Mouse (Mus musculus): ENCODE measurements around the gene Ppp1r13b. TPM values are rescaled to one million over a fixed set of nuclear protein-coding genes. Genes with fewer than 3 reads are reported as not detected.

Ppp1r13b gene
- polyA plus RNA-seq, 1 experiment from 2014 or later = 8.1 TPM

- WGBS (ENCODE audit: insufficient replicate concordance) = 84% methylated on average over 10 of the region's 10 CpGs
- Histone ChIP-seq H3K4me1 (no peaks in the 10 kb centered on the region), H3K27ac (no peak overlapping the region), H3K4me2 (no peak overlapping the region), H3K9ac (no peak overlapping the region), H3K9me3 (replicated peaks) (no peaks in the 10 kb centered on the region), H3K4me3 (no peak overlapping the region), H3K36me3 (peaks cover 92% of the 10 kb centered on the region), H3K27me3 (replicated peaks) (no peaks in the 10 kb centered on the region)
- no peak for ATAC-seq
These were observed 107.3 kb downstream of the Ppp1r13b start for GRCm38 (mm10) chr12:111800459-111801183.

GRCm38 (mm10) chr12:111798493-111798892, 109.4 kb downstream of the Ppp1r13b start:
- Histone ChIP-seq H3K36me3 (peaks cover 92% of the 10 kb centered on the region), H3K4me2 (no peak overlapping the region), H3K4me1 (peaks cover 12% of the 10 kb centered on the region), H3K4me3 (no peak overlapping the region), H3K27me3 (replicated peaks) (no peaks in the 10 kb centered on the region), H3K9ac (no peak overlapping the region), H3K27ac (no peak overlapping the region), H3K9me3 (replicated peaks) (no peaks in the 10 kb centered on the region)
- WGBS (ENCODE audit: insufficient replicate concordance) = 89% methylated on average over 13 of the region's 13 CpGs
- ATAC-seq = no peak

GRCm38 (mm10) chr12:111797251-111797650, 110.7 kb downstream of the Ppp1r13b start:
- Histone ChIP-seq H3K9me3 (replicated peaks) (no peaks in the 10 kb centered on the region), H3K27ac (no peak overlapping the region), H3K4me1 (peaks cover 14% of the 10 kb centered on the region), H3K4me3 (no peak overlapping the region), H3K4me2 (no peak overlapping the region), H3K36me3 (peaks cover 91% of the 10 kb centered on the region), H3K27me3 (replicated peaks) (no peaks in the 10 kb centered on the region), H3K9ac (no peak overlapping the region)
- WGBS (ENCODE audit: insufficient replicate concordance) = 81% methylated on average over 8 of the region's 8 CpGs
- no peak for ATAC-seq

- no peak for ATAC-seq
- Histone ChIP-seq H3K4me1 (peaks cover 19% of the 10 kb centered on the region), H3K9ac (no peak overlapping the region), H3K36me3 (peaks cover 92% of the 10 kb centered on the region), H3K27ac (no peak overlapping the region), H3K9me3 (replicated peaks) (no peaks in the 10 kb centered on the region), H3K27me3 (replicated peaks) (no peaks in the 10 kb centered on the region), H3K4me3 (no peak overlapping the region), H3K4me2 (no peak overlapping the region)
- 89% methylated on average over 28 of the region's 28 CpGs for WGBS (ENCODE audit: insufficient replicate concordance)
These were observed 112.6 kb downstream of the Ppp1r13b start for GRCm38 (mm10) chr12:111795180-111795895.

- peak overlapping the region; percentile 28; the same call in 1 of the 2 replicates for H3K9ac ChIP-seq
- WGBS (ENCODE audit: insufficient replicate concordance) = 89% methylated on average over 18 of the region's 18 CpGs
- H3K4me2 ChIP-seq = peak overlapping the region; percentile 38
- ATAC-seq = no peak
- peaks cover 19% of the 10 kb centered on the region for H3K4me1 ChIP-seq
- no peaks in the 10 kb centered on the region for H3K9me3 ChIP-seq (replicated peaks)
- no peaks in the 10 kb centered on the region for H3K27me3 ChIP-seq (replicated peaks)
- no peak overlapping the region for H3K4me3 ChIP-seq
- H3K27ac ChIP-seq = no peak overlapping the region
- H3K36me3 ChIP-seq = peaks cover 92% of the 10 kb centered on the region
These were observed 113.3 kb downstream of the Ppp1r13b start for GRCm38 (mm10) chr12:111794526-111795179.

GRCm38 (mm10) chr12:111794102-111794501, 113.8 kb downstream of the Ppp1r13b start:
- Histone ChIP-seq H3K9me3 (replicated peaks) (no peaks in the 10 kb centered on the region), H3K4me2 (peak overlapping the region; percentile 38), H3K27me3 (replicated peaks) (no peaks in the 10 kb centered on the region), H3K27ac (no peak overlapping the region), H3K4me1 (peaks cover 19% of the 10 kb centered on the region), H3K36me3 (peaks cover 93% of the 10 kb centered on the region), H3K4me3 (no peak overlapping the region), H3K9ac (peak overlapping the region; percentile 28)
- 40% methylated on average over 22 of the region's 22 CpGs for WGBS (ENCODE audit: insufficient replicate concordance)
- peak; percentile 73 for ATAC-seq

GRCm38 (mm10) chr12:111791474-111792104, 116.3 kb downstream of the Ppp1r13b start:
- Histone ChIP-seq H3K36me3 (peaks cover 99% of the 10 kb centered on the region), H3K9ac (no peak overlapping the region), H3K27ac (no peak overlapping the region), H3K9me3 (replicated peaks) (no peaks in the 10 kb centered on the region), H3K4me1 (peaks cover 27% of the 10 kb centered on the region), H3K27me3 (replicated peaks) (no peaks in the 10 kb centered on the region), H3K4me3 (no peak overlapping the region), H3K4me2 (no peak overlapping the region)
- no peak for ATAC-seq
- WGBS (ENCODE audit: insufficient replicate concordance) = 83% methylated on average over 13 of the region's 13 CpGs

GRCm38 (mm10) chr12:111790631-111791030, 117.3 kb downstream of the Ppp1r13b start:
- Histone ChIP-seq H3K27me3 (replicated peaks) (no peaks in the 10 kb centered on the region), H3K36me3 (peaks cover 99% of the 10 kb centered on the region), H3K27ac (peak overlapping the region; percentile 57; the same call in 1 of the 2 replicates), H3K4me3 (no peak overlapping the region), H3K9ac (no peak overlapping the region), H3K4me2 (no peak overlapping the region), H3K4me1 (peaks cover 35% of the 10 kb centered on the region), H3K9me3 (replicated peaks) (no peaks in the 10 kb centered on the region)
- no peak for ATAC-seq
- 79% methylated on average over 7 of the region's 7 CpGs for WGBS (ENCODE audit: insufficient replicate concordance)

GRCm38 (mm10) chr12:111790090-111790489, 117.8 kb downstream of the Ppp1r13b start:
- Histone ChIP-seq H3K27me3 (replicated peaks) (no peaks in the 10 kb centered on the region), H3K27ac (peak overlapping the region; percentile 66), H3K4me2 (no peak overlapping the region), H3K36me3 (peaks cover 99% of the 10 kb centered on the region), H3K9me3 (replicated peaks) (no peaks in the 10 kb centered on the region), H3K4me1 (peaks cover 40% of the 10 kb centered on the region), H3K4me3 (no peak overlapping the region), H3K9ac (no peak overlapping the region)
- peak; percentile 10; the same call in 1 of the 2 replicates for ATAC-seq
- 90% methylated on average over 5 of the region's 5 CpGs for WGBS (ENCODE audit: insufficient replicate concordance)

GRCm38 (mm10) chr12:111787015-111787414, 120.9 kb downstream of the Ppp1r13b start:
- Histone ChIP-seq H3K9me3 (replicated peaks) (no peaks in the 10 kb centered on the region), H3K4me2 (no peak overlapping the region), H3K4me3 (no peak overlapping the region), H3K27me3 (replicated peaks) (no peaks in the 10 kb centered on the region), H3K27ac (no peak overlapping the region), H3K9ac (no peak overlapping the region), H3K36me3 (peaks cover 98% of the 10 kb centered on the region), H3K4me1 (peaks cover 32% of the 10 kb centered on the region)
- ATAC-seq = peak; percentile 83
- 45% methylated on average over 6 of the region's 6 CpGs for WGBS (ENCODE audit: insufficient replicate concordance)

- Histone ChIP-seq H3K36me3 (peaks cover 98% of the 10 kb centered on the region), H3K9ac (no peak overlapping the region), H3K9me3 (replicated peaks) (no peaks in the 10 kb centered on the region), H3K4me1 (peaks cover 27% of the 10 kb centered on the region), H3K4me2 (no peak overlapping the region), H3K27ac (no peak overlapping the region), H3K27me3 (replicated peaks) (no peaks in the 10 kb centered on the region), H3K4me3 (no peak overlapping the region)
- ATAC-seq = no peak
- WGBS (ENCODE audit: insufficient replicate concordance) = 59% methylated on average over 15 of the region's 15 CpGs
These were observed 122.7 kb downstream of the Ppp1r13b start for GRCm38 (mm10) chr12:111785174-111785573.
